In genomic region chr15:77929804-77930203, GRCm38 (mm10) we compare ENCODE assay signal across 8 mouse cellular contexts. TPM values are rescaled to one million over a fixed set of nuclear protein-coding genes. Genes with fewer than 3 reads are reported as not detected.
DNase-seq lines count a peak whose midpoint lies in the region; ATAC-seq and TF ChIP-seq lines count a peak whose summit lies in the region.

No protein-coding gene starts in this region.

- peak; percentile 16 for DNase-seq in kidney, adult 9 months
- no peak for DNase-seq in kidney, adult 11 months
- DNase-seq in frontal cortex, postnatal 14 days (ENCODE audit: low spot score in 2 of 2): no peak
- DNase-seq in adrenal gland, adult 8-10 months: no peak
- no peak for DNase-seq in gastrocnemius, adult 18-20 months (ENCODE audit: low spot score)

- TF ChIP-seq CTCF in bone marrow macrophage, adult 2 months (IDR thresholded peaks at IDR 0.05; ENCODE audit: low read depth, low read length): no peak

- H3K4me1 ChIP-seq in bone marrow macrophage, adult 2 months (ENCODE audit: control insufficient read depth, insufficient read depth, low read length): peaks cover 43% of the 10 kb centered on the region
- peaks cover 40% of the 10 kb centered on the region for H3K4me1 ChIP-seq in hindbrain, embryonic 15.5 days (replicated peaks)
- H3K4me1 ChIP-seq in midbrain, embryonic 15.5 days: peaks cover 30% of the 10 kb centered on the region

- 61% methylated on average over 8 of the region's 8 CpGs for WGBS in hindbrain, embryonic 15.5 days
- 51% methylated on average over 8 of the region's 8 CpGs for WGBS in midbrain, embryonic 15.5 days

- no peaks in the 10 kb centered on the region for H3K9me3 ChIP-seq in hindbrain, embryonic 15.5 days
- no peaks in the 10 kb centered on the region for H3K9me3 ChIP-seq in midbrain, embryonic 15.5 days

- TF ChIP-seq POLR2A in bone marrow macrophage, adult 2 months (IDR thresholded peaks at IDR 0.05; ENCODE audit: borderline replicate concordance, low read depth, low read length): no peak

- ATAC-seq in hindbrain, embryonic 15.5 days (ENCODE audit: low FRiP score, low read depth): no peak
- no peak for ATAC-seq in midbrain, embryonic 15.5 days (replicated peaks)

- no peaks in the 10 kb centered on the region for H3K27me3 ChIP-seq in hindbrain, embryonic 15.5 days
- H3K27me3 ChIP-seq in midbrain, embryonic 15.5 days (replicated peaks): no peaks in the 10 kb centered on the region

- H3K27ac ChIP-seq in bone marrow macrophage, adult 2 months (ENCODE audit: insufficient read depth, low read depth, low read length): no peak overlapping the region
- H3K27ac ChIP-seq in hindbrain, embryonic 15.5 days (replicated peaks): no peak overlapping the region
- no peak overlapping the region for H3K27ac ChIP-seq in midbrain, embryonic 15.5 days

- H3K4me3 ChIP-seq in bone marrow macrophage, adult 2 months (ENCODE audit: insufficient read depth, low read length): peak overlapping the region; percentile 66
- H3K4me3 ChIP-seq in hindbrain, embryonic 15.5 days: peak overlapping the region; percentile 95
- peak overlapping the region; percentile 95 for H3K4me3 ChIP-seq in midbrain, embryonic 15.5 days

- H3K9ac ChIP-seq in hindbrain, embryonic 15.5 days: peak overlapping the region; percentile 65; the same call in 1 of the 2 replicates
- peak overlapping the region; percentile 58 for H3K9ac ChIP-seq in midbrain, embryonic 15.5 days

- peak overlapping the region; percentile 86 for H3K4me2 ChIP-seq in hindbrain, embryonic 15.5 days
- H3K4me2 ChIP-seq in midbrain, embryonic 15.5 days: peak overlapping the region; percentile 83

- H3K36me3 ChIP-seq in hindbrain, embryonic 15.5 days: peaks cover 14% of the 10 kb centered on the region
- no peaks in the 10 kb centered on the region; the same call in 1 of the 2 replicates for H3K36me3 ChIP-seq in midbrain, embryonic 15.5 days (replicated peaks)

RNA-seq across cellular contexts. Expression of gene Txn2, which starts 1.0 kb away (rescaled TPM):
- polyA plus RNA-seq in bone marrow macrophage, adult 2 months (2012; ENCODE audit: insufficient read depth, insufficient read length, missing spikeins): 141 and 148 TPM in 2 replicates
- polyA plus RNA-seq in hindbrain, embryonic 15.5 days (2015; fragmentation: Nextera tagmentation; extraction: Ambion mirVana): 211 and 212 TPM in 2 replicates
- 203 and 229 TPM in 2 replicates for polyA plus RNA-seq in midbrain, embryonic 15.5 days (2015; fragmentation: Nextera tagmentation; extraction: Ambion mirVana)
- total RNA-seq in adrenal gland, adult 8-10 months (2022): 100 to 1,000 TPM; 548 to 745 (median 627) TPM
- total RNA-seq in gastrocnemius, adult 18-20 months (2021): 100 to 1,000 TPM; 215 to 223 TPM

RNA-seq across cellular contexts. Expression of gene Foxred2, which starts 26.7 kb away (rescaled TPM):
- polyA plus RNA-seq in bone marrow macrophage, adult 2 months (2012; ENCODE audit: insufficient read depth, insufficient read length, missing spikeins): 12.3 and 13.3 TPM in 2 replicates
- 8.5 and 9.1 TPM in 2 replicates for polyA plus RNA-seq in hindbrain, embryonic 15.5 days (2015; fragmentation: Nextera tagmentation; extraction: Ambion mirVana)
- polyA plus RNA-seq in midbrain, embryonic 15.5 days (2015; fragmentation: Nextera tagmentation; extraction: Ambion mirVana): 10.3 and 11.8 TPM in 2 replicates
- 1 to 10 TPM; 4.2 to 9.3 (median 6.3) TPM for total RNA-seq in adrenal gland, adult 8-10 months (2022)
- under 1 TPM; 0.45 to 0.53 TPM for total RNA-seq in gastrocnemius, adult 18-20 months (2021)

RNA-seq across cellular contexts. Expression of gene Eif3d, which starts 40.8 kb away (rescaled TPM):
- 82.5 and 87.7 TPM in 2 replicates for polyA plus RNA-seq in bone marrow macrophage, adult 2 months (2012; ENCODE audit: insufficient read depth, insufficient read length, missing spikeins)
- 170 TPM in 2 replicates for polyA plus RNA-seq in hindbrain, embryonic 15.5 days (2015; fragmentation: Nextera tagmentation; extraction: Ambion mirVana)
- 162 and 180 TPM in 2 replicates for polyA plus RNA-seq in midbrain, embryonic 15.5 days (2015; fragmentation: Nextera tagmentation; extraction: Ambion mirVana)
- total RNA-seq in adrenal gland, adult 8-10 months (2022): 100 to 1,000 TPM; 140 to 159 (median 147) TPM
- 10 to 100 TPM; 55.8 to 61.7 TPM for total RNA-seq in gastrocnemius, adult 18-20 months (2021)
